Mouse (Mus musculus): ENCODE data around the gene Ccdc142.
A peak's percentile ranks its signal among the peaks of the same experiment; 100 is the strongest.

GRCm38 (mm10) chr6:83118369-83118768, 17.0 kb downstream of the Ccdc142 start:
- TF ChIP-seq POLR2A (IDR thresholded peaks at IDR 0.05; ENCODE audit: insufficient read length, low read depth) (peak; percentile 19), USF1 (IDR thresholded peaks at IDR 0.05; ENCODE audit: low read depth) (no peak), MAX (IDR thresholded peaks at IDR 0.05; ENCODE audit: low read depth) (no peak), MYOD1 (IDR thresholded peaks at IDR 0.05; ENCODE audit: control insufficient read depth in 1 of 3, insufficient read length in 2 of 3, low read depth in 2 of 3) (no peak), CEBPB (IDR thresholded peaks at IDR 0.05; ENCODE audit: insufficient read depth, poor library complexity, severe bottlenecking) (no peak), TCF12 (IDR thresholded peaks at IDR 0.05; ENCODE audit: insufficient read depth, poor library complexity, severe bottlenecking) (no peak), SRF (IDR thresholded peaks at IDR 0.05; ENCODE audit: control insufficient read depth, insufficient read length, low read depth) (no peak), POLR2AphosphoS2 (IDR thresholded peaks at IDR 0.05; ENCODE audit: insufficient read length, low read depth) (peak; percentile 54)
